Mouse (Mus musculus) liver, embryonic 11.5 days (tissue): ENCODE data around the gene Cyp2b9. TPM values are rescaled to one million over a fixed set of nuclear protein-coding genes. Genes with fewer than 3 reads are reported as not detected.
"Not testable (repeated sequence)": the region's sequence is repeated elsewhere in the genome, so short reads cannot be mapped to it uniquely, and the experiment has no call there.

Source experiments
- ATAC-seq: fragments of 200-750 bp; cut with Nextera tagmentation; replicated peaks from 2 replicates; pipeline ENCODE4 v1.8.0; 2017; ENCODE audit warnings: moderate number of reproducible peaks, mild to moderate bottlenecking, moderate TSS enrichment, moderate library complexity; ENCODE audit not compliant: low FRiP score
- DNase-seq: peaks from one replicate; pipeline ENCODE4 v3.0.0-alpha.2; 2017; ENCODE audit warnings: low spot score
- H3K27ac ChIP-seq: fragments of 300-500 bp; sonication (generic); 2 replicates; pipeline ENCODE4 v1.5.1; 2014; ENCODE audit warnings: mild to moderate bottlenecking, low read depth, low read length, control low read depth
- H3K27me3 ChIP-seq: fragments of 300-500 bp; sonication (generic); replicated peaks from 2 replicates; pipeline ENCODE4 v1.6.1; 2014; ENCODE audit warnings: low read length, mixed read lengths; ENCODE audit not compliant: control insufficient read depth, insufficient read depth
- H3K36me3 ChIP-seq: fragments of 300-500 bp; sonication (generic); 2 replicates; pipeline ENCODE4 v1.6.1; 2014; ENCODE audit warnings: mild to moderate bottlenecking, low read length, moderate library complexity, mixed read lengths; ENCODE audit not compliant: control insufficient read depth, insufficient read depth
- H3K4me1 ChIP-seq: fragments of 300-500 bp; sonication (generic); replicated peaks from 2 replicates; pipeline ENCODE4 v1.6.1; 2014; ENCODE audit warnings: low read length, mixed read lengths; ENCODE audit not compliant: control insufficient read depth, insufficient read depth
- H3K4me2 ChIP-seq: fragments of 300-500 bp; sonication (generic); 2 replicates; pipeline ENCODE4 v1.6.1; 2014; ENCODE audit warnings: mild to moderate bottlenecking, control low read depth, moderate library complexity
- H3K4me3 ChIP-seq: fragments of 300-500 bp; sonication (generic); 2 replicates; pipeline ENCODE4 v1.5.1; 2014; ENCODE audit warnings: low read depth, low read length, control low read depth
- H3K9ac ChIP-seq: fragments of 300-500 bp; sonication (generic); 2 replicates; pipeline ENCODE4 v1.6.1; 2014; ENCODE audit warnings: low read depth, low read length, control low read depth
- H3K9me3 ChIP-seq: fragments of 300-500 bp; sonication (generic); 2 replicates; pipeline ENCODE4 v1.6.1; 2016; ENCODE audit warnings: low read length, inconsistent platforms, mixed read lengths; ENCODE audit not compliant: control insufficient read depth
- WGBS: fragments of 180-500 bp; shearing (Covaris S2); extraction: QIAGEN DNeasy Blood & Tissue Kit; methylation state at CpG from one replicate; pipeline ENCODE4 v1.1.7; 2014; 5-methylcytosine and 5-hydroxymethylcytosine counted together
- polyA plus RNA-seq: library from polyadenylated mRNA; unstranded; fragments of >200 nt; fragmentation: Nextera tagmentation; extraction: Ambion mirVana; gene quantifications from 2 replicates; pipeline ENCODE4 v1.2.1, GENCODE M21; 2014

The Cyp2b9 gene
- polyA plus RNA-seq, result not detected in 2 replicates

GRCm38 (mm10) chr7:26173111-26173510 is at the start of gene Cyp2b9:
TSS of gene Cyp2b9 (plus strand) at chr7:26173411.
- not testable (repeated sequence) for H3K36me3 ChIP-seq, H3K4me3 ChIP-seq, DNase-seq, ATAC-seq, H3K9me3 ChIP-seq, H3K9ac ChIP-seq, H3K27ac ChIP-seq, H3K4me1 ChIP-seq, H3K4me2 ChIP-seq, H3K27me3 ChIP-seq
- 58% methylated on average over 2 of the region's 3 CpGs for WGBS

- not testable (repeated sequence) for H3K9me3 ChIP-seq, H3K4me2 ChIP-seq, H3K4me1 ChIP-seq, ATAC-seq, H3K9ac ChIP-seq, H3K4me3 ChIP-seq, H3K36me3 ChIP-seq, H3K27me3 ChIP-seq, DNase-seq, H3K27ac ChIP-seq
- WGBS, result no CpG with 5 or more reads among the region's 2 CpGs
These were observed 33.6 kb upstream of the Cyp2b9 start for GRCm38 (mm10) chr7:26139623-26140022.

GRCm38 (mm10) chr7:26143657-26144056 is 29.6 kb upstream of the Cyp2b9 start:
- not testable (repeated sequence) for H3K4me2 ChIP-seq, DNase-seq, H3K9ac ChIP-seq, ATAC-seq, H3K9me3 ChIP-seq, H3K36me3 ChIP-seq, H3K27ac ChIP-seq, H3K27me3 ChIP-seq, H3K4me3 ChIP-seq, H3K4me1 ChIP-seq
- 63% methylated on average over 1 of the region's 3 CpGs for WGBS

GRCm38 (mm10) chr7:26168765-26169536 is 4.3 kb upstream of the Cyp2b9 start:
- H3K4me1 ChIP-seq, DNase-seq, H3K9me3 ChIP-seq, H3K4me3 ChIP-seq, H3K4me2 ChIP-seq, H3K36me3 ChIP-seq, H3K27ac ChIP-seq, H3K27me3 ChIP-seq, H3K9ac ChIP-seq, ATAC-seq: not testable (repeated sequence)
- 69% methylated on average over 2 of the region's 3 CpGs for WGBS

- H3K27me3 ChIP-seq, result no peaks in the 10 kb centered on the region
- H3K9me3 ChIP-seq, result peaks cover 3% of the 10 kb centered on the region; the same call in 1 of the 2 replicates
- no peak for ATAC-seq
- no peaks in the 10 kb centered on the region for H3K4me1 ChIP-seq
- 25% methylated on average over 2 of the region's 2 CpGs for WGBS
- no peak overlapping the region for H3K4me3 ChIP-seq
- H3K9ac ChIP-seq, result no peak overlapping the region
- H3K4me2 ChIP-seq, result no peak overlapping the region
- no peak for DNase-seq
- H3K36me3 ChIP-seq, result no peaks in the 10 kb centered on the region
- no peak overlapping the region for H3K27ac ChIP-seq
These were observed 27.9 kb downstream of the Cyp2b9 start for GRCm38 (mm10) chr7:26201083-26201482.

GRCm38 (mm10) chr7:26260034-26260433 is 86.8 kb downstream of the Cyp2b9 start, which contains the start of gene Vmn1r184:
TSS of gene Vmn1r184 (plus strand) at chr7:26260334.
- not testable (repeated sequence) for ATAC-seq, H3K4me3 ChIP-seq, H3K27me3 ChIP-seq, DNase-seq, H3K9ac ChIP-seq, H3K4me1 ChIP-seq, H3K27ac ChIP-seq, H3K4me2 ChIP-seq, H3K9me3 ChIP-seq, H3K36me3 ChIP-seq
- 71% methylated on average over 1 of the region's 1 CpGs for WGBS

Other genes starting within 250 kb of the Cyp2b9 start
- gene Cyp2b13, start 111.9 kb upstream of the Cyp2b9 start, polyA plus RNA-seq, result not detected in 2 replicates
- gene Vmn1r184, start 86.9 kb downstream of the Cyp2b9 start, polyA plus RNA-seq, result not detected in 2 replicates
- gene Cyp2a4, start 133.8 kb downstream of the Cyp2b9 start, polyA plus RNA-seq, result not detected in 2 replicates
- gene Nlrp9c, start 230.3 kb downstream of the Cyp2b9 start, polyA plus RNA-seq, result not detected in 2 replicates